Mouse (Mus musculus): ENCODE data around the gene Med16. TPM values are rescaled to one million over a fixed set of nuclear protein-coding genes. Genes with fewer than 3 reads are reported as not detected.
"Not testable (repeated sequence)": the region's sequence is repeated elsewhere in the genome, so short reads cannot be mapped to it uniquely, and the experiment has no call there.

Med16 gene
- total RNA-seq, 2 experiments from 2014 or later: 56.4 to 59.6 TPM

GRCm38 (mm10) chr10:79886611-79887010, 22.1 kb downstream of the Med16 start:
- no peak for DNase-seq
- intact Hi-C loops (cut with DNase I): no loop called here

GRCm38 (mm10) chr10:79886054-79886453, 22.7 kb downstream of the Med16 start, which contains the start of gene Elane:
TSS of gene Elane (plus strand) at chr10:79886247.
- intact Hi-C loops (cut with DNase I): no loop called here
- DNase-seq: no peak

- DNase-seq; intact Hi-C loops (cut with DNase I): not testable (repeated sequence)
Observed at GRCm38 (mm10) chr10:79884938-79885337, 23.8 kb downstream of the Med16 start.

- intact Hi-C loops (cut with DNase I): no loop called here
- DNase-seq: peak; percentile 79
Observed at GRCm38 (mm10) chr10:79884446-79884845, 24.3 kb downstream of the Med16 start.

- peak; percentile 83 for DNase-seq
- intact Hi-C loops (cut with DNase I): no loop called here
Observed at GRCm38 (mm10) chr10:79883297-79884084, 25.2 kb downstream of the Med16 start.

- DNase-seq: no peak
- intact Hi-C loops (cut with DNase I): no loop called here
Observed at GRCm38 (mm10) chr10:79881981-79882380, 26.7 kb downstream of the Med16 start.

- intact Hi-C loops (cut with DNase I): no loop called here
- DNase-seq: no peak
Observed at GRCm38 (mm10) chr10:79880721-79881120, 28.0 kb downstream of the Med16 start.

GRCm38 (mm10) chr10:79879527-79879926, 29.2 kb downstream of the Med16 start:
- intact Hi-C loops (cut with DNase I): no loop called here
- no peak for DNase-seq

- DNase-seq: no peak
- intact Hi-C loops (cut with DNase I): no loop called here
Observed at GRCm38 (mm10) chr10:79877757-79878156, 31.0 kb downstream of the Med16 start.

GRCm38 (mm10) chr10:79877174-79877573, 31.5 kb downstream of the Med16 start:
- no peak for DNase-seq
- intact Hi-C loops (cut with DNase I): no loop called here

GRCm38 (mm10) chr10:79874290-79874862, 34.3 kb downstream of the Med16 start, which contains the start of the genes Prtn3 and Plppr3:
TSS of gene Prtn3 (plus strand) at chr10:79874476.
TSS of gene Plppr3 (minus strand) at chr10:79874634.
- DNase-seq: peak; percentile 89
- intact Hi-C loops (cut with DNase I): no loop called here

- intact Hi-C loops (cut with DNase I): no loop called here
- DNase-seq: no peak
Observed at GRCm38 (mm10) chr10:79873715-79874289, 34.9 kb downstream of the Med16 start.

GRCm38 (mm10) chr10:79873313-79873712, 35.4 kb downstream of the Med16 start:
- DNase-seq: no peak
- intact Hi-C loops (cut with DNase I): no loop called here

- intact Hi-C loops (cut with DNase I): no loop called here
- no peak for DNase-seq
Observed at GRCm38 (mm10) chr10:79872862-79873261, 35.9 kb downstream of the Med16 start.

GRCm38 (mm10) chr10:79871845-79872244, 36.9 kb downstream of the Med16 start:
- intact Hi-C loops (cut with DNase I): no loop called here
- no peak for DNase-seq

- DNase-seq: no peak
- intact Hi-C loops (cut with DNase I): no loop called here
Observed at GRCm38 (mm10) chr10:79866601-79867000, 42.1 kb downstream of the Med16 start.

- no peak for DNase-seq
- intact Hi-C loops (cut with DNase I): no loop called here
Observed at GRCm38 (mm10) chr10:79865801-79866295, 42.9 kb downstream of the Med16 start.

- DNase-seq: no peak
- intact Hi-C loops (cut with DNase I): no loop called here
Observed at GRCm38 (mm10) chr10:79865189-79865601, 43.5 kb downstream of the Med16 start.

- no peak for DNase-seq
- intact Hi-C loops (cut with DNase I): no loop called here
Observed at GRCm38 (mm10) chr10:79864351-79865188, 44.2 kb downstream of the Med16 start.

- no peak for DNase-seq
- intact Hi-C loops (cut with DNase I): no loop called here
Observed at GRCm38 (mm10) chr10:79862925-79863324, 45.8 kb downstream of the Med16 start.

All from left cerebral cortex, postnatal 4 days (tissue).